Comparison of ENCODE assay signal across 12 mouse cellular contexts in the genomic region with DNA sequence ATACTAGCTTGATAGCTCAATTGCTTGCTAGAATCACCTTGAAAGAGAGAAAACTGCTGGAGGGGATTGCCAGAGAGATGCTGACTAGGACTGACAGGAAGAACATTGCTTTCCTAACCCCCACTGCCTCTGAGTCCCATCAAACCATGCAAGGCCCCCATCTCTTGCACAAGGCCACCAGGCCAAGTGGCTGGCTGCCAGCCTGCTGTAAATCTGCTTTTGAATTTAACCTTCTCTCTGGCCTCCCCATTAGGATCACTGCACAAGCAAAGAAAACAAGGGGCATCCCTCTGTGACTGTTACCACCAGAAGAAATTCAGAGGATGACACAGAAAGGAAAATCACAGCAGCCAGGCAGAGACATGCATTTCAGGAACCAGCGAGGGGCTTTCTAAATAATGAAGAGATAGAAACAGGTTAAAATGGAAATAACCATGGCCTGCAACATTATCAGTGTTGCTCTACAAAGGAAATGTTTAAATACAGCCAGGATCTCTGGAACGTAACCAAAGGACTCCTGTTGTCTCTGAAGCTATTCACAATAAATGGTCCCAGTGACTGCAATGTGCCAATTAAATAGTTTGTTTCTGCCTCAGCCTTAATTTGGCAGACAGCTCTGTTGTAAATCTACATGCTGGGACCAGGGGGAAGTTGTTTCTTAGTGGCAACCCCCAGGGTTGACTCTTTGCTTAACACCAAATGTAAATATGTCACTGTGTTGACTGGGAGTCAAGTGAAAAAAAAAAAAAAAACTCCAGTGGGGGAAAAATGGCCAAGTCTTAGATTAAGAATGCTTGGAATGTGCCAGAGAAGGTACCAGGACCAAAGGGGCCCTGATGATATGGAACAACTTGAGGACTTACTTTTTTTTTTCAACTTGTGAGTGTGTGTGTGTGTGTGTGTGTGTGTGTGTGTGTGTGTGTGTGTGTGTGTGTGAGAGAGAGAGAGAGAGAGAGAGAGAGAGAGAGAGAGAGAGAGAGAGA.
A peak's percentile ranks its signal among the peaks of the same experiment; 100 is the strongest.
DNase-seq lines count a peak whose midpoint lies in the region; ATAC-seq lines count a peak whose summit lies in the region.
"Had no signal": no experiment of that assay in that cellular context is flagged by ENCODE, and none has a peak within 500 bp of the region (broad histone marks: within the 10 kb centered on the region; RNA-seq: fewer than 3 reads in every experiment).

No protein-coding gene starts in this region.

- no peaks in the 10 kb centered on the region for H3K36me3 ChIP-seq in lung, embryonic 15.5 days
- H3K36me3 ChIP-seq: hindbrain, embryonic 15.5 days; liver, embryonic 15.5 days had no signal

- ATAC-seq in lung, embryonic 15.5 days (ENCODE audit: borderline replicate concordance, extremely low read depth, low FRiP score, low TSS enrichment): no peak

- H3K9ac ChIP-seq in lung, embryonic 15.5 days: no peak overlapping the region
- H3K9ac ChIP-seq: hindbrain, embryonic 15.5 days; liver, embryonic 15.5 days had no signal

- H3K9me3 ChIP-seq in lung, embryonic 15.5 days: no peaks in the 10 kb centered on the region
- H3K9me3 ChIP-seq: hindbrain, embryonic 15.5 days; liver, embryonic 15.5 days had no signal

- intact Hi-C loops in gastrocnemius, postnatal 36 days (cut with DNase I): no loop called here

- no peak overlapping the region for H3K4me2 ChIP-seq in lung, embryonic 15.5 days
- H3K4me2 ChIP-seq: hindbrain, embryonic 15.5 days; liver, embryonic 15.5 days had no signal

- H3K4me1 ChIP-seq in lung, embryonic 15.5 days: peaks cover 9% of the 10 kb centered on the region
- H3K4me1 ChIP-seq: liver, embryonic 15.5 days had no signal

- peak overlapping the region; percentile 12; the same call in 1 of the 2 replicates for H3K27ac ChIP-seq in lung, embryonic 15.5 days
- H3K27ac ChIP-seq: hindbrain, embryonic 15.5 days; liver, embryonic 15.5 days had no signal

- no peak for DNase-seq in lung, postnatal 36 days
- DNase-seq in adrenal gland, adult 2 months: peak; percentile 46
- peak; percentile 9 for DNase-seq in embryo, embryonic 10.5 days (ENCODE audit: low spot score)
- DNase-seq in kidney, postnatal 36 days: peak; percentile 6 to 46
- no peak for DNase-seq in gastrocnemius, adult 8-10 months (ENCODE audit: low spot score in 2 of 2)
- DNase-seq in layer of hippocampus, postnatal 10 days (ENCODE audit: low spot score in 2 of 2): no peak
- no peak for DNase-seq in gastrocnemius, postnatal 36 days
- DNase-seq: cerebellum, adult 9-11 months; thymus, postnatal 25 days had no signal

- H3K4me3 ChIP-seq in lung, embryonic 15.5 days: no peak overlapping the region
- H3K4me3 ChIP-seq: hindbrain, embryonic 15.5 days; liver, embryonic 15.5 days had no signal

- 39% methylated on average over 2 of the region's 2 CpGs for WGBS in lung, embryonic 15.5 days

- no peaks in the 10 kb centered on the region for H3K27me3 ChIP-seq in lung, embryonic 15.5 days
- H3K27me3 ChIP-seq: hindbrain, embryonic 15.5 days; liver, embryonic 15.5 days had no signal

Comparison
In these comparisons a context has a peak if more than half of its experiments do, and no peak if none do; other contexts are left out.
1. DNase-seq: peak in adrenal gland, adult 2 months (single experiment), embryo, embryonic 10.5 days (single experiment) and kidney, postnatal 36 days (2 of 2); none in lung, postnatal 36 days (single experiment), gastrocnemius, adult 8-10 months (0 of 2), layer of hippocampus, postnatal 10 days (0 of 2) and gastrocnemius, postnatal 36 days (0 of 2).